Mouse (Mus musculus): ENCODE data around the gene Lipa.

- TF ChIP-seq CTCF (IDR thresholded peaks at IDR 0.05; ENCODE audit: insufficient read depth, low read depth, low read length) (no peak), POLR2A (IDR thresholded peaks at IDR 0.05; ENCODE audit: insufficient read depth, low read depth, low read length) (no peak)
Observed at GRCm38 (mm10) chr19:34521361-34521760, 5.9 kb downstream of the Lipa start.

Measured in olfactory bulb, adult 2 months (tissue).